Mouse (Mus musculus): Measurements from ENCODE around the gene Tmie. TPM values are rescaled to one million over a fixed set of nuclear protein-coding genes. Genes with fewer than 3 reads are reported as not detected.

Gene Tmie
- total RNA-seq, 1 experiment, result 0.67 TPM

- no peak overlapping the region for H3K27ac ChIP-seq (ENCODE audit: insufficient read depth, low read depth, low read length, poor library complexity, severe bottlenecking)
- no peak for DNase-seq (ENCODE audit: low read depth, low spot score)
- H3K9me3 ChIP-seq (ENCODE audit: control insufficient read depth, insufficient read depth, low read depth, low read length), result no peaks in the 10 kb centered on the region; the same call in 1 of the 2 replicates
- TF ChIP-seq ZC3H11A (IDR thresholded peaks at IDR 0.05; ENCODE audit: borderline replicate concordance, low read depth, low read length), result no peak
- TF ChIP-seq MAFK (IDR thresholded peaks at IDR 0.05; ENCODE audit: insufficient read depth, low read depth, low read length), result no peak
- TF ChIP-seq HCFC1 (IDR thresholded peaks at IDR 0.05; ENCODE audit: borderline replicate concordance, insufficient read depth, low read length), result no peak
- no peak for TF ChIP-seq ZNF384 (IDR thresholded peaks at IDR 0.05; ENCODE audit: low read depth, low read length)
- TF ChIP-seq CHD2 (IDR thresholded peaks at IDR 0.05; ENCODE audit: low read depth, low read length), result no peak
- in situ Hi-C loops (cut with MboI; ENCODE audit: low sequenced_read_pairs in 2 of 2, unreplicated experiment in 2 of 2), result no loop called here
- H3K36me3 ChIP-seq (ENCODE audit: control insufficient read depth, insufficient read depth, low read length, poor library complexity, severe bottlenecking), result no peaks in the 10 kb centered on the region
- no peak overlapping the region for H3K4me3 ChIP-seq (ENCODE audit: insufficient read depth in 1 of 2, low read depth in 1 of 2, low read length in 2 of 2, poor library complexity in 1 of 2, severe bottlenecking in 1 of 2)
- no peaks in the 10 kb centered on the region for H3K4me1 ChIP-seq (ENCODE audit: control insufficient read depth in 2 of 2, insufficient read depth in 2 of 2, low read length in 2 of 2, poor library complexity in 1 of 2)
- H3K9ac ChIP-seq (ENCODE audit: insufficient read depth, low read depth, low read length, poor library complexity, severe bottlenecking), result no peak overlapping the region
These were observed 28.1 kb upstream of the Tmie start for GRCm38 (mm10) chr9:110907838-110908630.

GRCm38 (mm10) chr9:110907201-110907837 is 27.4 kb upstream of the Tmie start:
- Histone ChIP-seq H3K9ac (ENCODE audit: insufficient read depth, low read depth, low read length, poor library complexity, severe bottlenecking) (no peak overlapping the region), H3K9me3 (ENCODE audit: control insufficient read depth, insufficient read depth, low read depth, low read length) (no peaks in the 10 kb centered on the region; the same call in 1 of the 2 replicates), H3K4me3 (ENCODE audit: insufficient read depth in 1 of 2, low read depth in 1 of 2, low read length in 2 of 2, poor library complexity in 1 of 2, severe bottlenecking in 1 of 2) (no peak overlapping the region), H3K27ac (ENCODE audit: insufficient read depth, low read depth, low read length, poor library complexity, severe bottlenecking) (no peak overlapping the region), H3K36me3 (ENCODE audit: control insufficient read depth, insufficient read depth, low read length, poor library complexity, severe bottlenecking) (no peaks in the 10 kb centered on the region), H3K4me1 (ENCODE audit: control insufficient read depth in 2 of 2, insufficient read depth in 2 of 2, low read length in 2 of 2, poor library complexity in 1 of 2) (no peaks in the 10 kb centered on the region)
- TF ChIP-seq HCFC1 (IDR thresholded peaks at IDR 0.05; ENCODE audit: borderline replicate concordance, insufficient read depth, low read length), result no peak
- no peak for TF ChIP-seq CHD2 (IDR thresholded peaks at IDR 0.05; ENCODE audit: low read depth, low read length)
- no peak for TF ChIP-seq ZC3H11A (IDR thresholded peaks at IDR 0.05; ENCODE audit: borderline replicate concordance, low read depth, low read length)
- no peak for TF ChIP-seq MAFK (IDR thresholded peaks at IDR 0.05; ENCODE audit: insufficient read depth, low read depth, low read length)
- no peak for TF ChIP-seq ZNF384 (IDR thresholded peaks at IDR 0.05; ENCODE audit: low read depth, low read length)
- in situ Hi-C loops (cut with MboI; ENCODE audit: low sequenced_read_pairs in 2 of 2, unreplicated experiment in 2 of 2), result no loop called here
- DNase-seq (ENCODE audit: low read depth, low spot score), result no peak

- Histone ChIP-seq H3K9me3 (ENCODE audit: control insufficient read depth, insufficient read depth, low read depth, low read length) (no peaks in the 10 kb centered on the region; the same call in 1 of the 2 replicates), H3K4me1 (ENCODE audit: control insufficient read depth in 2 of 2, insufficient read depth in 2 of 2, low read length in 2 of 2, poor library complexity in 1 of 2) (no peaks in the 10 kb centered on the region), H3K9ac (ENCODE audit: insufficient read depth, low read depth, low read length, poor library complexity, severe bottlenecking) (no peak overlapping the region), H3K27ac (ENCODE audit: insufficient read depth, low read depth, low read length, poor library complexity, severe bottlenecking) (no peak overlapping the region), H3K36me3 (ENCODE audit: control insufficient read depth, insufficient read depth, low read length, poor library complexity, severe bottlenecking) (peaks cover 18% of the 10 kb centered on the region; the same call in 1 of the 2 replicates), H3K4me3 (ENCODE audit: insufficient read depth in 1 of 2, low read depth in 1 of 2, low read length in 2 of 2, poor library complexity in 1 of 2, severe bottlenecking in 1 of 2) (no peak overlapping the region)
- no peak for TF ChIP-seq ZNF384 (IDR thresholded peaks at IDR 0.05; ENCODE audit: low read depth, low read length)
- no peak for TF ChIP-seq HCFC1 (IDR thresholded peaks at IDR 0.05; ENCODE audit: borderline replicate concordance, insufficient read depth, low read length)
- no peak for TF ChIP-seq CHD2 (IDR thresholded peaks at IDR 0.05; ENCODE audit: low read depth, low read length)
- no peak for TF ChIP-seq ZC3H11A (IDR thresholded peaks at IDR 0.05; ENCODE audit: borderline replicate concordance, low read depth, low read length)
- no peak for TF ChIP-seq MAFK (IDR thresholded peaks at IDR 0.05; ENCODE audit: insufficient read depth, low read depth, low read length)
- in situ Hi-C loops (cut with MboI; ENCODE audit: low sequenced_read_pairs in 2 of 2, unreplicated experiment in 2 of 2), result no loop called here
- DNase-seq (ENCODE audit: low read depth, low spot score), result no peak
These were observed 22.4 kb upstream of the Tmie start for GRCm38 (mm10) chr9:110902271-110902670.

- no peak for TF ChIP-seq MAFK (IDR thresholded peaks at IDR 0.05; ENCODE audit: insufficient read depth, low read depth, low read length)
- no peak for TF ChIP-seq ZC3H11A (IDR thresholded peaks at IDR 0.05; ENCODE audit: borderline replicate concordance, low read depth, low read length)
- TF ChIP-seq ZNF384 (IDR thresholded peaks at IDR 0.05; ENCODE audit: low read depth, low read length), result no peak
- no peak for TF ChIP-seq CHD2 (IDR thresholded peaks at IDR 0.05; ENCODE audit: low read depth, low read length)
- TF ChIP-seq HCFC1 (IDR thresholded peaks at IDR 0.05; ENCODE audit: borderline replicate concordance, insufficient read depth, low read length), result no peak
- in situ Hi-C loops (cut with MboI; ENCODE audit: low sequenced_read_pairs in 2 of 2, unreplicated experiment in 2 of 2), result no loop called here
- no peak for DNase-seq (ENCODE audit: low read depth, low spot score)
- Histone ChIP-seq H3K4me3 (ENCODE audit: insufficient read depth in 1 of 2, low read depth in 1 of 2, low read length in 2 of 2, poor library complexity in 1 of 2, severe bottlenecking in 1 of 2) (no peak overlapping the region), H3K27ac (ENCODE audit: insufficient read depth, low read depth, low read length, poor library complexity, severe bottlenecking) (no peak overlapping the region), H3K4me1 (ENCODE audit: control insufficient read depth in 2 of 2, insufficient read depth in 2 of 2, low read length in 2 of 2, poor library complexity in 1 of 2) (peaks cover 0 to 2% of the 10 kb centered on the region in 2 experiments; a peak in 1 of 4 replicates), H3K36me3 (ENCODE audit: control insufficient read depth, insufficient read depth, low read length, poor library complexity, severe bottlenecking) (peaks cover 18% of the 10 kb centered on the region; the same call in 1 of the 2 replicates), H3K9ac (ENCODE audit: insufficient read depth, low read depth, low read length, poor library complexity, severe bottlenecking) (no peak overlapping the region), H3K9me3 (ENCODE audit: control insufficient read depth, insufficient read depth, low read depth, low read length) (no peaks in the 10 kb centered on the region)
These were observed 21.3 kb upstream of the Tmie start for GRCm38 (mm10) chr9:110901204-110901603.
